Mouse (Mus musculus): Measurements from ENCODE around the gene Dapk2.

Gene Dapk2

GRCm38 (mm10) chr9:66239173-66239572, 81.2 kb downstream of the Dapk2 start:
- DNase-seq: no peak

- no peak for DNase-seq
These were observed 81.7 kb downstream of the Dapk2 start for GRCm38 (mm10) chr9:66239691-66240090.

GRCm38 (mm10) chr9:66240493-66240892, 82.5 kb downstream of the Dapk2 start:
- DNase-seq: no peak

GRCm38 (mm10) chr9:66240991-66241390, 83.0 kb downstream of the Dapk2 start:
- DNase-seq: peak; percentile 26

- DNase-seq: no peak
These were observed 83.7 kb downstream of the Dapk2 start for GRCm38 (mm10) chr9:66241722-66242121.

- DNase-seq: peak; percentile 25
These were observed 85.2 kb downstream of the Dapk2 start for GRCm38 (mm10) chr9:66243240-66243639.

- no peak for DNase-seq
These were observed 86.1 kb downstream of the Dapk2 start for GRCm38 (mm10) chr9:66244079-66244478.

GRCm38 (mm10) chr9:66245707-66246106, 87.7 kb downstream of the Dapk2 start:
- DNase-seq: peak; percentile 50

GRCm38 (mm10) chr9:66249281-66249680, 91.3 kb downstream of the Dapk2 start:
- no peak for DNase-seq

GRCm38 (mm10) chr9:66251159-66251691, 93.2 kb downstream of the Dapk2 start:
- DNase-seq: peak; percentile 21

- DNase-seq: no peak
These were observed 103.7 kb downstream of the Dapk2 start for GRCm38 (mm10) chr9:66261741-66262140.

GRCm38 (mm10) chr9:66263701-66264100, 105.7 kb downstream of the Dapk2 start:
- DNase-seq: no peak

- DNase-seq: no peak
These were observed 107.6 kb downstream of the Dapk2 start for GRCm38 (mm10) chr9:66265645-66266044.

GRCm38 (mm10) chr9:66266237-66267170, 108.5 kb downstream of the Dapk2 start:
- DNase-seq: no peak

- DNase-seq: no peak
These were observed 110.8 kb downstream of the Dapk2 start for GRCm38 (mm10) chr9:66268804-66269203.

- DNase-seq: no peak
These were observed 112.0 kb downstream of the Dapk2 start for GRCm38 (mm10) chr9:66270038-66270437.

GRCm38 (mm10) chr9:66271726-66272125, 113.7 kb downstream of the Dapk2 start:
- no peak for DNase-seq

- no peak for DNase-seq
These were observed 115.6 kb downstream of the Dapk2 start for GRCm38 (mm10) chr9:66273632-66274031.

GRCm38 (mm10) chr9:66274657-66275056, 116.6 kb downstream of the Dapk2 start:
- DNase-seq: no peak

GRCm38 (mm10) chr9:66275267-66275991, 117.4 kb downstream of the Dapk2 start:
- DNase-seq: peak; percentile 16

GRCm38 (mm10) chr9:66276062-66276461, 118.0 kb downstream of the Dapk2 start:
- no peak for DNase-seq

GRCm38 (mm10) chr9:66276697-66277385, 118.8 kb downstream of the Dapk2 start:
- peak; percentile 73 for DNase-seq

- DNase-seq: no peak
These were observed 121.6 kb downstream of the Dapk2 start for GRCm38 (mm10) chr9:66279647-66280046.

All from kidney, adult 18-20 months (tissue).